Mouse (Mus musculus) liver, embryonic 14.5 days (tissue): ENCODE measurements around the gene Nsrp1. TPM values are rescaled to one million over a fixed set of nuclear protein-coding genes. Genes with fewer than 3 reads are reported as not detected.

Experiments used
- ATAC-seq: fragments of 200-750 bp; cut with Nextera tagmentation; 2 replicates; pipeline ENCODE4 v1.8.0; 2017; ENCODE audit warnings: moderate number of reproducible peaks, mild to moderate bottlenecking, moderate library complexity; ENCODE audit not compliant: insufficient read depth
- DNase-seq, 3 experiments: peaks; one replicate each; pipeline ENCODE4 v3.0.0-alpha.2; 2012 to 2013; ENCODE audit warnings: low read depth in 3 of 3, low spot score in 3 of 3
- H3K27ac ChIP-seq: fragments of 300-500 bp; sonication (generic); 2 replicates; pipeline ENCODE4 v1.5.1; 2014; ENCODE audit warnings: moderate library complexity, mild to moderate bottlenecking, control low read depth, inconsistent platforms
- H3K27me3 ChIP-seq: fragments of 300-500 bp; sonication (generic); 2 replicates; pipeline ENCODE4 v1.6.1; 2014; ENCODE audit warnings: mild to moderate bottlenecking, low read length, moderate library complexity; ENCODE audit not compliant: control insufficient read depth, insufficient read depth
- H3K36me3 ChIP-seq: fragments of 300-500 bp; sonication (generic); replicated peaks from 2 replicates; pipeline ENCODE4 v1.6.1; 2014; ENCODE audit warnings: low read depth; ENCODE audit not compliant: control insufficient read depth, insufficient read depth
- H3K4me1 ChIP-seq, 2 experiments: fragments of 200-500 bp in 1 of 2; fragments of 300-500 bp in 1 of 2; sonication (generic) in 1 of 2; replicated peaks; 2 replicates each; pipeline ENCODE4 v1.6.1; 2012 to 2014; ENCODE audit warnings: antibody characterized with exemption in 1 of 2, inconsistent platforms in 1 of 2, low read length in 1 of 2; ENCODE audit not compliant: control insufficient read depth in 2 of 2, insufficient read depth in 2 of 2
- H3K4me2 ChIP-seq: fragments of 300-500 bp; sonication (generic); 2 replicates; pipeline ENCODE4 v1.6.1; 2014; ENCODE audit warnings: low read depth, mild to moderate bottlenecking, control low read depth, moderate library complexity
- H3K4me3 ChIP-seq, 2 experiments: fragments of 200-500 bp in 1 of 2; fragments of 300-500 bp in 1 of 2; sonication (generic) in 1 of 2; 2 replicates each; pipeline ENCODE4 v1.5.1; 2012 to 2014; ENCODE audit warnings: low read depth in 2 of 2, low read length in 2 of 2, mild to moderate bottlenecking in 2 of 2, control low read depth in 1 of 2, inconsistent platforms in 1 of 2, moderate library complexity in 1 of 2; ENCODE audit not compliant: insufficient read depth in 1 of 2
- H3K9ac ChIP-seq: fragments of 300-500 bp; sonication (generic); replicated peaks from 2 replicates; pipeline ENCODE4 v1.6.1; 2014; ENCODE audit warnings: mild to moderate bottlenecking, control low read depth, moderate library complexity
- H3K9me3 ChIP-seq: fragments of 300-500 bp; sonication (generic); 2 replicates; pipeline ENCODE4 v1.6.1; 2016; ENCODE audit warnings: low read length, mixed read lengths; ENCODE audit not compliant: control insufficient read depth
- CTCF ChIP-seq: IDR thresholded peaks from 2 replicates; pipeline ENCODE4 v1.5.1; 2016; ENCODE audit warnings: antibody characterized with exemption, low read depth, control low read depth
- EP300 ChIP-seq: IDR thresholded peaks from 2 replicates; pipeline ENCODE4 v1.6.1; 2016; ENCODE audit warnings: antibody characterized with exemption, low read depth
- WGBS: fragments of 180-500 bp; shearing (Covaris S2); extraction: QIAGEN DNeasy Blood & Tissue Kit; methylation state at CpG from one replicate; pipeline ENCODE4 v1.1.7; 2014; ENCODE audit not compliant: insufficient replicate concordance; 5-methylcytosine and 5-hydroxymethylcytosine counted together
- polyA plus RNA-seq, 2 experiments: library from polyadenylated mRNA; depleted of rRNA in 1 of 2; stranded (reverse) in 1 of 2; unstranded in 1 of 2; fragments of >200 nt; fragmentation: Nextera tagmentation in 1 of 2; extraction: Ambion mirVana in 1 of 2; gene quantifications; 2 replicates each; pipeline versions ENCODE4 v1.2.1 to v1.2.3; 2012 to 2014

The Nsrp1 gene
- polyA plus RNA-seq, 2 experiments, result 3.8 to 22.9 TPM

DNA sequence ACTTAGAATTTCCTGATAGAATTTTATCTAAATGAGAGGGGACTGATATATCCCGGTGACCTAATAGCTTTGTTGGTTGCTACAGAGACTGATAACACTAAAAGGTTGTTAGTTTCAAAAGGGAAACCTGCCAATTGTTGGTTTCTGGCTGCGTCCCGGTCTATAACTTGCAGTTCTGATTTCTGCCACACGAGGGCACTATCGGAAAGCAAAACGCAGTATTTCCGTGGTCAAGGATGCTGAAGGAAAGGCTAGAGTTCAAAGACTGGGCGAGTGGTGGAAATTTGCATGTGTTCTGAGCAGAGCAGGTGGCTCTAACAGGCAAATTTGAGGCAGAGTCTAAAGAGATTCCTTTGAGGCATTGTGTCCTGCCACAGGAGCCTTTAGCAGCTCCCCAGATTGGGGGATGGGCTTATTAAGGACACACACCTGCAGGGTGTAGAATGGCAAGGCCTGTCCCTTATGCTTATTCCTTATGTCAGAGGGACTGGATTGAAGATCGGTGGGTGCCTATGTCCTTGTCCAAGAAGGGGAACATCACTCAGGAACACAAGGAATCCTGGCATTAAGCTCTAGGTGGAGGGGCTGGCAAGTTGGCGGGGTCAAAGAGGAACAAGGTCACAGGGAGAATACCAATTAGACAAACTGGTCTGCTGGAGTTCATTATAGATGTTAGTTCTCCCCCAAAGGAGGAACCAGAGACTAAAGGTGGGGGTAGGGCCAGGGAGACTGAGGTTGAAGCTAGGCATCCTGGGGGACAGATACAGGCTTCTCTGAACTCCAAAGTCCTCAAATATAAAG is 22.1 kb upstream of the Nsrp1 start:
- no peak overlapping the region for H3K9ac ChIP-seq
- 0 out of 4 replicates have a peak, but pooled peaks cover 0 to 2% of the 10 kb centered on the region in 2 experiments for H3K4me1 ChIP-seq
- TF ChIP-seq EP300, result no peak
- TF ChIP-seq CTCF, result peak; percentile 93
- no peak overlapping the region for H3K27ac ChIP-seq
- H3K4me2 ChIP-seq, result no peak overlapping the region
- H3K36me3 ChIP-seq, result no peaks in the 10 kb centered on the region
- ATAC-seq (no peak), DNase-seq (peak; percentile 15 to 42 (median 37))
- WGBS, result 13% methylated on average over 10 of the region's 10 CpGs
- no peaks in the 10 kb centered on the region for H3K9me3 ChIP-seq
- H3K4me3 ChIP-seq, result no peak overlapping the region
- H3K27me3 ChIP-seq, result no peaks in the 10 kb centered on the region

DNA sequence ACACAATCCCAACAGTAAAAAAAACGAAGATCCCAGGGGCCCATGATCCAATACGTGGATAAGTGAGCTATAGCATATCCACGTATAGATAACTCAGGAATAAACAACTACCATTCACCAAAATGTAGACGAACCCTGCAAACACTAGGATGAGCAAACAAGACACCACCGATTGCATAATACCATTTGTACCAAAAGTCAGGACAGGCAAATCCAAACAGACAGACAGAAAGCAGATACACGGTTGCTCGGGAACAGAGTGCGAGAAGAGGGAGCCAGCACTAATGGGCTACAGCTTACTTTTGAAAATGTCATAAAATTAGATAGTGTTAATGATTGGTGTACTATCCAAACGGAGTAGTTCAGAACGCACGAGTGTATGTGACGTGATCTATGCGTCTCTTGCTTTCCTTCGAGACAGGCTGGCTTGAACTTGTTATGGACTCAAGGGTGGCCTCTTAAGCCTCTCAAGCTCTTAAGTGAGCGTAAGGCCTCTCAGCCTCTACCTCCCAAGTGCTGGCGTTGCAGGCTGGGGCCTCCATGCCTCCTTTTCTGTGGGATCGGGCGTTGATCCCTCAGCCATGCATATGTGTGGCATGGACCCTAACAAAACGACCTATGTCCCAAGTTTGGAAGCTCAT is 20.2 kb upstream of the Nsrp1 start:
- Histone ChIP-seq H3K27ac (no peak overlapping the region), H3K9me3 (no peaks in the 10 kb centered on the region), H3K4me1 (0 out of 4 replicates have a peak, but pooled peaks cover 0 to 2% of the 10 kb centered on the region in 2 experiments), H3K4me3 (no peak overlapping the region), H3K27me3 (no peaks in the 10 kb centered on the region), H3K9ac (no peak overlapping the region), H3K36me3 (no peaks in the 10 kb centered on the region), H3K4me2 (no peak overlapping the region)
- peak in 1 of 3 experiments; percentile 17 for DNase-seq
- TF ChIP-seq EP300 (no peak), CTCF (no peak)
- ATAC-seq, result no peak
- 66% methylated on average over 19 of the region's 19 CpGs for WGBS

GRCm38 (mm10) chr11:77096991-77097390 is 18.8 kb upstream of the Nsrp1 start:
- no peaks in the 10 kb centered on the region for H3K9me3 ChIP-seq
- 0 out of 4 replicates have a peak, but pooled peaks cover 0 to 2% of the 10 kb centered on the region in 2 experiments for H3K4me1 ChIP-seq
- DNase-seq (no peak), ATAC-seq (no peak)
- TF ChIP-seq CTCF (no peak), EP300 (no peak)
- H3K4me2 ChIP-seq, result no peak overlapping the region
- WGBS, result 35% methylated on average over 7 of the region's 7 CpGs
- no peak overlapping the region for H3K27ac ChIP-seq
- H3K4me3 ChIP-seq, result no peak overlapping the region
- no peaks in the 10 kb centered on the region for H3K36me3 ChIP-seq
- H3K9ac ChIP-seq, result no peak overlapping the region
- no peaks in the 10 kb centered on the region for H3K27me3 ChIP-seq

DNA sequence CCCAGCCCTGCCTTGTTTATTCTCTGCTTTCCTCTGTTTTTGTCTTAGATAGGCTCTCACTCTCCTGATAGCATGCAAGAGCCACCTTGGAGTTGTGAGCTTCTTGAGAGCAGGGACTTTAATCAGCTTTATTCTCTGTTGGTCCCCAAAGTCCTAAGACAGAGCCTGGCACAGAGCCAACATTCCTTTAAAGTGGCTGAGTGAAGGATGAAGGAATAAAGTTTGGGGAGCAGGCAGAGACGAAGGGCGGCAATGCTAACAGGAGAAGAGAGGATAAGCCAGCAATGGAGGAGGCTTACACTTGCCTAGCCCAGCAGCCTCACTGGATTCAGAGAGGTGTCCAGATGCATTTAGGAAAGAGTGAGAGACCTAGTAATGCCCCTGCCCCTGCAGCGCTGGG is 18.3 kb upstream of the Nsrp1 start:
- H3K27me3 ChIP-seq, result no peaks in the 10 kb centered on the region
- 0 out of 4 replicates have a peak, but pooled peaks cover 0 to 2% of the 10 kb centered on the region in 2 experiments for H3K4me1 ChIP-seq
- 75% methylated on average over 3 of the region's 3 CpGs for WGBS
- TF ChIP-seq EP300 (no peak), CTCF (no peak)
- H3K9me3 ChIP-seq, result no peaks in the 10 kb centered on the region
- H3K36me3 ChIP-seq, result no peaks in the 10 kb centered on the region
- no peak for DNase-seq
- ATAC-seq, result no peak
- no peak overlapping the region for H3K4me3 ChIP-seq
- H3K9ac ChIP-seq, result no peak overlapping the region
- no peak overlapping the region for H3K4me2 ChIP-seq
- no peak overlapping the region for H3K27ac ChIP-seq

- ATAC-seq (no peak), DNase-seq (no peak)
- Histone ChIP-seq H3K36me3 (no peaks in the 10 kb centered on the region), H3K4me2 (no peak overlapping the region), H3K4me3 (no peak overlapping the region), H3K4me1 (0 out of 4 replicates have a peak, but pooled peaks cover 0 to 2% of the 10 kb centered on the region in 2 experiments), H3K9me3 (no peaks in the 10 kb centered on the region), H3K9ac (no peak overlapping the region), H3K27me3 (no peaks in the 10 kb centered on the region), H3K27ac (no peak overlapping the region)
- 53% methylated on average over 10 of the region's 10 CpGs for WGBS
- TF ChIP-seq EP300 (no peak), CTCF (no peak)
Observed at GRCm38 (mm10) chr11:77095206-77095605, 17.0 kb upstream of the Nsrp1 start.
